Mouse (Mus musculus) megakaryocyte, embryonic 14.5 days (primary cell): ENCODE measurements around the gene Krtap7-1.

Experiments
- FLI1 ChIP-seq: IDR thresholded peaks from 2 replicates; pipeline ENCODE4 v1.6.1; 2012; ENCODE audit warnings: low read length, inconsistent platforms, mixed read lengths
- GATA1 ChIP-seq: IDR thresholded peaks from 3 replicates; pipeline ENCODE4 v1.6.1; 2012; ENCODE audit warnings: mixed read lengths, low read length, inconsistent platforms, borderline replicate concordance

GRCm38 (mm10) chr16:89513431-89513830 is 5.3 kb upstream of the Krtap7-1 start:
- TF ChIP-seq GATA1 (no peak), FLI1 (no peak)
